Mouse (Mus musculus) liver (tissue): Measurements from ENCODE around the gene Zfp113.
A peak's percentile ranks its signal among the peaks of the same experiment; 100 is the strongest.

ENCODE experiments used
- DNase-seq: peaks from one replicate; pipeline ENCODE4 v3.0.0-alpha.2; 2020; ENCODE audit warnings: mixed read lengths

The Zfp113 gene

DNA sequence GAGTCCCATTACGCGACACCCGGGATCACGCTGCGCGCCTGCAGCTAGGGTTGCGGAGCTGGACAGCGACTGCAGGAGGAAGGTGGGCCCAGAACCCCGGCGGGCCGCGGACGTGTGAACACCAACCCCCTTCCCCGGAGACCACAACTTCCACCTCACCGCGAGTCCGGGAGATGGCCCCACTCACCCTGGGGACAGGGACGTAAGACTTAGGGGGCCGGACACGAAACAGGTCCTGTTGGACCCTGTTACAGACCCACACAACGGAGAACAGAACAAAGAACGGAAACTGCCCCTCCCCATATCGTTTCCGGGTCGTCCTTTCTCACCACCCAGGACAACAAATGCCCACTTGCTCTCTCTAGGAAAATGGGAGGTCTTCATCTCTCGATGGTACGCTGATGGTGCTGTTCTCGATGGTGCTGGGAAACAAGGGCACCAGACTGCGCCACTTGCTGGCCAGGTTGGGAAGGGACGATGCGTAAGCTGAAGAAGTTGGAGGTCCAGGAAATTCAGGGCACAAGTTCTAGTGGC, at the start of gene Zfp113:
Gene Zfp113, minus strand, starts transcription at position 302 of the 534 bp plus-strand sequence.
- DNase-seq: peak; percentile 86

DNA sequence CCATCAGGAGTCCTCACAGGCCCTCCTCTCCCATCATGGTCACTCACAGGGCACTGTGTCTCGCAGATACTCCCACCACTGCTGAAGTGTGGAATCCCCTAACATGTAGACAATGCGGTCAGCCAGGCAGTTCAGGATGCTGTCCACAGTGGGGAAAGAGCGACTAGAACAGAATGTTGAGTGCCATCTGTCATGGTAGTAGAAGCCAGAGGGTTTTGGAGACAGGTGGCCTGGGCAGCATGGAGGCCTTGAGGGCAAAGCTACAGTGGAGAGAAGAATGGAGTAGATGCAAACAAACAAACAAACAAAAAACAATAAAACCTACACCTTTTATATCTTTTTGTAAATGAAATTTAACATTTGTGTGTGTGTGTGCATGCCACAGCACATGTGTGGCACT, 46.5 kb upstream of the Zfp113 start:
- DNase-seq: no peak

DNA sequence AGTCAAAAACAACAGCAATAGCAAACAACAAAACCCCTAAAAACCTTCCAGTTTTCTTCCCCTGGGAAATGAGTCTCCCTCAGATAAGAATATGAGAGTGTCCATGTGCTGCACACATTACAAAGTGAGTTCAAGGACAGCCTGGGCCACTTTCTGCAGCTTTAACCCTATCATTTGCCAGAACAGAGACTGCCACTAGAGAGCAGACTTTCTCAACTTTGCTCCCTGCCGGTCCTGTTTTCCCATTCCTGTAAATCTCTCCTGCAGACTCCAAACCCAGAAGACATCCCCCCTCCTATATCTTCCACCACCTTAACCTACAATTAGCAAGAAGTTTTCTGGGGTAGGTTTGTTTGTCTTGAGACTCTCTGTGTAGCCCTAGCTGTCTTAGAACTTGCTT, 44.0 kb upstream of the Zfp113 start:
- DNase-seq: no peak

- DNase-seq: no peak
Measured at GRCm38 (mm10) chr5:138195463-138195862, 39.9 kb upstream of the Zfp113 start.

GRCm38 (mm10) chr5:138194755-138195345, 39.3 kb upstream of the Zfp113 start:
- peak; percentile 39 for DNase-seq

GRCm38 (mm10) chr5:138193771-138194727, 38.5 kb upstream of the Zfp113 start, which contains the start of gene Mblac1:
Gene Mblac1, plus strand, starts transcription at chr5:138194314.
- peak; percentile 87 for DNase-seq

GRCm38 (mm10) chr5:138187661-138188306, 32.2 kb upstream of the Zfp113 start:
- DNase-seq: peak; percentile 78

DNA sequence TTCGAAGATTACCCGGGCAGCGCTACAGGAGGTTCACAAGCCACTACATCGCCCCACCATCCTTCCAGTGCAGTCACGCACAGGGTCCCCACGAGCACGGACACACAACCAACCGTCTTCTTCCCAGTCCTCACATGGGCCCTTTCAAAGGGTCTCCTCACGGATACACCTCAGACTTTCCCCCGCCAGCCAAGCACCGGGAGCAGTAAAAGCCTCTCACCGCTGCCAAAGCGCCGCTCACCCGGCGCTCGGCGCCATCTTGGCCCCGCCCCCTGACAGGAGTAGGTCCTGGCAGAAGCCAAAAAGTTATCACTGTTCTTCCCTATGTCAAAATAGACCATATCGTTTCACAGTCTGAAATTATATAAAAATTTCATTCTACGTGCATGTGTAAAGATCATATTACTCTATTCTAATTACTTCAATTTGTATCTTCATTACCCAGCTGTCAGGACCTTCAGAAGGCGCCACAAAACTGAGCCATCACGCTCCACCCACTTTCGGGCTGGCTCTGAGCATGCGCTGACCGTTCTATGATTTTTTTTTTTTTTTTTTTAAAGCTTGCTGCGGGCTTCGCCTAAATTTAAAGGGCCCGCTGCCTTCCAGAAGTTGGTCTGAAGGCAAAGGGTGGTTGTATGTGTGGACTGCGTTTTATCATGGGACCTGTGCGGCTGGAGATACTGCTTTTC, 31.6 kb upstream of the Zfp113 start, which contains the start of the genes Taf6 and Cnpy4:
Gene Taf6, minus strand, starts transcription at position 502 of the 689 bp plus-strand sequence.
Gene Cnpy4, plus strand, starts transcription at position 536 of the 689 bp plus-strand sequence.
- peak; percentile 89 for DNase-seq

DNA sequence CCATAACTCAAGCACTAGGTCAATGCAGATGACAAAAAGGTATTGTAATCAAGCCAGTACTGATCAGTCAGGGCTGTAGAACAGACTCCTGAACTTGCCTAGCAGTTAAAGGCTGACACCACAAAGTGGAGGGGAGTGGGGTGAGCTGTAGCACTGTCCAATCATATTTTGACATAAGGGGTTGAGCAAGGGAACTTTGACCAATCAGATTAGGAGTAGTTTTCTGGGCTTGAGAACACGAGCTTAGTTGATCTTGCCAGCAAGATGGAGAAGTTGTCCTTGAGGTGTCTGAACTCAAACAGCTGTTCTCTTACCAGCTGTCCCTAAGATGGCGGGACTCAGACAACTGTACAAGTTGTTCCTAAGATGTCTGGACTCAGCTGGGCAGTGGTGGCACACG, 17.7 kb upstream of the Zfp113 start:
- no peak for DNase-seq

GRCm38 (mm10) chr5:138171695-138172491, 16.3 kb upstream of the Zfp113 start, which contains the start of the genes Ap4m1 and Mcm7:
Gene Ap4m1, plus strand, starts transcription at chr5:138172002.
Gene Mcm7, minus strand, starts transcription at chr5:138172422.
- DNase-seq: peak; percentile 94

- peak; percentile 96 for DNase-seq
Measured at GRCm38 (mm10) chr5:138170936-138171561, 15.5 kb upstream of the Zfp113 start.

DNA sequence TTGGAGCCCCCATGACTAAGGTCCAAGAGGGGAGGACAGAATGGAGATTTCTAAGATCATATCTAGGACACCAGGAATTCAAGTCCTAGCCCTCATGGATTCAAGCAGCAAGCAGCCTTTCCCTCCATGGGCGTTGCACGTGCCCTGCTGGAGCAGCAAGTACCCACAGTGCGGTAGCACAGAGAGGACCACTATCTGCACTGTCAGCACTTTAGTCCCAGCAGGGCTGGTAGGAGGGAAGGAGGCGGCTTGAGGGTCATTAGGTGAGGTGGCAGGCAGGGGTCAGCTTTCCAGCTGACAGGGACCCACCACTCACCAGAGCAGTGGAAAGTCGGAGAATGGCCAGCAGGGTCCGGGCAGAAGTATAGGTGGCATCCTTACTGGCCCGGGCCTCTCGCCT, 10.1 kb upstream of the Zfp113 start:
- DNase-seq: no peak

GRCm38 (mm10) chr5:138163610-138164009, 8.1 kb upstream of the Zfp113 start:
- no peak for DNase-seq

DNA sequence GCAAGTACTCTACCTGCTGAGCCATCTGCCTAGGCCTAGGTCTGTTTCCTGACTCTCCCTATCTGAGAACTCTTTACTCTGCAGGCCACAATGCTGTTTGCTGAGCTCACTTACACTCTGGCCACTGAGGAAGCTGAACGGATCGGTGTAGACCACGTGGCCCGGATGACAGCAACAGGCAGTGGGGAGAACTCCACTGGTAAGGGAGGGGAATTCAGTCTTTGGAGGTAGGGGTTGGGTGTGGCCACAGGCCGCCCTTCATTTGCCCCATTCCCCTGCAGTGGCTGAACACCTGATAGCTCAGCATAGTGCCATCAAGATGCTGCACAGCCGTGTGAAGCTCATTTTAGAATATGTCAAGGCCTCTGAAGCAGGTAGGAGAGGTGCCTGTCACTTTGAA, 7.5 kb upstream of the Zfp113 start:
- no peak for DNase-seq

DNA sequence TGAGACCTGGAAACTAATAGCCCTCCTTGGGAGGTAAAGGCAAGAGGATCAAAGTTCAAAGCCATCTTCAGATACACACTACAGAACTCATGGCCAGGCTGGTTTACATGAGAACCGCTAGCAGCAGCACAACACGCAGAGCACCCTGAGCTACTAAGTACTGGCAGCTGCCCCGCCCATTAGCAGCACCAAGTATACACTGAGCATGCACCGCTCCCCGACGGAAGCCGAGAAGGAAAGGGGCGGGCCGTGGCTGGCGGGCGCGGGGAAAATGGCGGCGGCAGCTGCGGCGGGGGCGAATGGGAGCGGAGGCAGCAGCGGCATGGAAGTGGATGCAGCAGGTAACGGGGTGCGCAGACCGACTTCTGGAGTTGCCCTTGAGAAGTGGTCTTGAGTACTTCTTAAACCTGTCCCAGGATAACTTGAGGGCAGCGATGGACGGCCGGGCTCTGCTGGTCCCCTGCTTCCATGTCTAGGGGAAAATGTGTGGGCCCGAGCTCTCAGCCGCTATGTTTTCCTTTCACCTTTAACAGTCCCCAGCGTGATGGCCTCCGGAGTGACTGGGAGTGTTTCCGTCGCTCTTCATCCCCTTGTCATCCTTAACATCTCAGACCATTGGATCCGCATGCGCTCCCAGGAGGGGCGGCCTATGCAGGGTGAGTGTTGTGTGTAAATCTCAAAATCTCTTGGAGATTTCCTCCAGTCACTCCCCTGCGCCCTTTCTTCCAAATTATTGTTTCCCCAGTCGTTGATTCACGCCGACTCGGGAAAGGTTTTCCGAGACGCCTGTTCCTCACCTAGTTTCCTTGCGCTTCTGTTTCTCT, 5.5 kb upstream of the Zfp113 start, which contains the start of gene Cops6:
Gene Cops6, plus strand, starts transcription at position 230 of the 824 bp plus-strand sequence.
- peak; percentile 94 for DNase-seq

- DNase-seq: no peak
Measured at GRCm38 (mm10) chr5:138160224-138160762, 4.7 kb upstream of the Zfp113 start.

- no peak for DNase-seq
Measured at GRCm38 (mm10) chr5:138154390-138154789, 1.2 kb downstream of the Zfp113 start.

DNA sequence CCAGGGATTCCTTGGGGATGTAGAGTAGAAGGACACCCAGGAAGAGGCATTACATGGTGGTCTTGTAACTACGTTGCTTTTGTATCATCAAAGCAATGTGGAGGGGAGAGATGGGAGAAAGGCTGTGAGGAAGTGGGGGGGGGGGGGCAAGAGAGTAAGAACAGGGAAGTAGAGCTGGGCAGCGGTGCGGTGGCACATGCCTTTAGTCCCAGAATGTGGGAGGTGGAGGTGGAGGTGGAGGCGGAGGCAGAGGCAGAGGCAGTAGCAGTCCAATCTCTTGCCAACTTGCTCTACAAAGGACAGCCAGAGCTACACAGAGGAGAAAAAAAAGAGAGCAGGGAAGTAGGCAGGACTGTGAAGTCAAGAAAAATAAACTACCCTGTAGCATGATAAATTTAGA, 17.0 kb downstream of the Zfp113 start:
- DNase-seq: no peak

DNA sequence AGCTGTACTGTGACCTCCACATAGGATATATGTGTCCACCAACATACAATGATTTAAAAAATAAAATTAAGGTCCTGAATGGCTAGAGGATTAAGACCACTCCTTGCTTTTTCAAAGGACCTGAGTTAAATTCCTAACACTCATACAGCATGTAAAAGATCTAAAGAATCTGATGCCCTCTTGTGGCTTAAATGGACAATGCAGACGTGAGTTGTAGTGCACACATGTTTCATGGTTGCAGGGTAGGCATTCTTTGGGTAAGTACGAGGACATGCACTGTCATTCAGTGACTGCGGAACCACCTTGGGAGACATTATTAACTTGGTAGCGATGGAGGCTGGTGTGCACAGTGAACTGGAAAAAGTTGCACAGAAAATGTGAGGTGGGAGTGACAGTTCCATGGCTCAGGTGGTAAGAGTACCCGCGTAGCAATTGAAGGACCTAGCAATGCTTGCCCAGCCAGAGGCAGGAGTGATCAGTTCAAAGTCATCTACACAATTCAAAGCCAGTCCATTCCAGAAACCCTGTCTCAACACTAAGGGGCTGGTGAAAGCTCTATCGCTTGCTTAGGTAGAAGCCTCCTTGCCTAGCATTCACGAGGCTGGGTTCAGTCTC, 17.5 kb downstream of the Zfp113 start:
- peak; percentile 19 for DNase-seq
